Mouse (Mus musculus) limb, embryonic 14.5 days (tissue): ENCODE results near the gene B3galnt1. TPM values are rescaled to one million over a fixed set of nuclear protein-coding genes. Genes with fewer than 3 reads are reported as not detected.
"Not testable (repeated sequence)": the region's sequence is repeated elsewhere in the genome, so short reads cannot be mapped to it uniquely, and the experiment has no call there.

Source experiments
- ATAC-seq: fragments of 200-750 bp; cut with Nextera tagmentation; 2 replicates; pipeline ENCODE4 v1.8.0; 2017; ENCODE audit warnings: low read depth, moderate number of reproducible peaks, moderate TSS enrichment; ENCODE audit not compliant: low FRiP score
- DNase-seq: peaks from one replicate; pipeline ENCODE4 v3.0.0-alpha.2; 2015; ENCODE audit warnings: low spot score
- H3K27ac ChIP-seq: fragments of 300-500 bp; sonication (generic); replicated peaks from 2 replicates; pipeline ENCODE4 v1.5.1; 2014; ENCODE audit warnings: low read depth, mild to moderate bottlenecking, low read length, moderate library complexity, mixed read lengths
- H3K27me3 ChIP-seq: fragments of 300-500 bp; sonication (generic); 2 replicates; pipeline ENCODE4 v1.6.1; 2014; ENCODE audit warnings: low read length, mixed read lengths; ENCODE audit not compliant: control insufficient read depth, insufficient read depth
- H3K36me3 ChIP-seq: fragments of 300-500 bp; sonication (generic); 2 replicates; pipeline ENCODE4 v1.6.1; 2014; ENCODE audit warnings: mild to moderate bottlenecking, low read length, moderate library complexity, mixed read lengths; ENCODE audit not compliant: control insufficient read depth, insufficient read depth
- H3K4me1 ChIP-seq: fragments of 300-500 bp; sonication (generic); 2 replicates; pipeline ENCODE4 v1.6.1; 2014; ENCODE audit warnings: antibody characterized with exemption, low read length, mixed read lengths; ENCODE audit not compliant: control insufficient read depth, insufficient read depth
- H3K4me2 ChIP-seq: fragments of 300-500 bp; sonication (generic); replicated peaks from 2 replicates; pipeline ENCODE4 v1.6.1; 2014; ENCODE audit warnings: low read depth, mild to moderate bottlenecking, low read length, moderate library complexity; ENCODE audit not compliant: severe bottlenecking
- H3K4me3 ChIP-seq: fragments of 300-500 bp; sonication (generic); replicated peaks from 2 replicates; pipeline ENCODE4 v1.5.1; 2014; ENCODE audit warnings: low read length
- H3K9ac ChIP-seq: fragments of 300-500 bp; sonication (generic); 2 replicates; pipeline ENCODE4 v1.6.1; 2014; ENCODE audit warnings: mild to moderate bottlenecking, low read depth, low read length, moderate library complexity; ENCODE audit not compliant: severe bottlenecking
- H3K9me3 ChIP-seq: fragments of 300-500 bp; sonication (generic); 2 replicates; pipeline ENCODE4 v1.6.1; 2016; ENCODE audit warnings: low read length; ENCODE audit not compliant: control insufficient read depth
- POLR2A ChIP-seq: fragments of 200-500 bp; IDR thresholded peaks from 2 replicates; pipeline ENCODE4 v1.8.0; 2012; ENCODE audit warnings: inconsistent platforms, mild to moderate bottlenecking, moderate library complexity, borderline replicate concordance; ENCODE audit not compliant: insufficient read depth, insufficient read length; ENCODE audit errors: extremely low read depth
- WGBS: fragments of 180-500 bp; shearing (Covaris S2); extraction: QIAGEN DNeasy Blood & Tissue Kit; methylation state at CpG from one replicate; pipeline ENCODE4 v1.1.7; 2014; 5-methylcytosine and 5-hydroxymethylcytosine counted together
- polyA plus RNA-seq, 2 experiments: library from polyadenylated mRNA; depleted of rRNA in 1 of 2; stranded (reverse) in 1 of 2; unstranded in 1 of 2; fragments of >200 nt; fragmentation: Nextera tagmentation in 1 of 2; extraction: Ambion mirVana in 1 of 2; gene quantifications; 2 replicates each; pipeline versions ENCODE4 v1.2.1 to v1.2.3; 2012 to 2014

Gene B3galnt1
- polyA plus RNA-seq, 2 experiments: 22.3 to 53.7 TPM

DNA sequence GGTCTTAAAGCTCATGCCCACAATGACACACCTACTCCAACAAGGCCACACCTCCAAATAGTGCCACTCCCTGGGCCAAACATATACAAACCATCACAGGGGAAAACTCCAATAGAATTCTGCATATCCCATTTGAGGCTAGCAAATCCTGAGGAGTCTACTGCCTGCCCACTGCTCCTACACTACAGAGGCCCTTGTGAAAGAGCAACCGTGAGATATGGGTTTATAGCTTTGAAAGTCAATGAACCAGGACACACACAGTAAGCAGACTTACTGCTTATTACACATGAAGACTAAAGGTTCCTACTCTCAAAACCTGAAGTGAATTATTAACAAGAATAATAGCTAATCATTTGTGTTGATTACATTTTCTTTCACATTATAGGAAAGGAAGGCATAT, 15.0 kb downstream of the B3galnt1 start:
- no peak for DNase-seq
- Histone ChIP-seq H3K9me3 (no peaks in the 10 kb centered on the region), H3K27ac (no peak overlapping the region), H3K4me1 (peaks cover 7% of the 10 kb centered on the region; the same call in 1 of the 2 replicates), H3K36me3 (0 out of 2 replicates have a peak, but pooled peaks cover 5% of the 10 kb centered on the region), H3K27me3 (no peaks in the 10 kb centered on the region), H3K9ac (no peak overlapping the region), H3K4me2 (no peak overlapping the region), H3K4me3 (no peak overlapping the region)
- TF ChIP-seq POLR2A: no peak
- no peak for ATAC-seq
- 90% methylated on average over 1 of the region's 1 CpGs for WGBS

DNA sequence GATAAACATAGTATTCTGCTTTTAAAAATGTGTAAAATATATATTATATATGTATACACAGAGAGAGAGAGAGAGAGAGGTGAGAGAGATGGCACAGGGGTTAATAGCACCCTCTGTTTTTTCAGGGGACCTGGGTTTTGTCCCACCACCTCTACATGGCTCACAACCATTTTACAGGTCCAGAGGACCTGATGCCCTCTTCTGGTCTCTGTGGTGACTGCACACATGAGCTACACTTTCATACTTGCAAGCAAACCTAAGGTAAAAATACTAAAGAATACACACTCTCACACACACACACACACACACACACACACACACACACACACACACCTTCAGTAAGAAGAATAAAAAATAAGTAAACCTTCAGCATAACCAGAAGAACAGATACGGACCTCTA, 20.0 kb downstream of the B3galnt1 start:
- WGBS: 95% methylated on average over 1 of the region's 1 CpGs
- TF ChIP-seq POLR2A: no peak
- Histone ChIP-seq H3K27me3 (no peaks in the 10 kb centered on the region), H3K4me1 (no peaks in the 10 kb centered on the region), H3K4me3 (no peak overlapping the region), H3K27ac (no peak overlapping the region), H3K9me3 (no peaks in the 10 kb centered on the region), H3K36me3 (peaks cover 33% of the 10 kb centered on the region), H3K9ac (no peak overlapping the region), H3K4me2 (no peak overlapping the region)
- ATAC-seq (no peak), DNase-seq (no peak)

DNA sequence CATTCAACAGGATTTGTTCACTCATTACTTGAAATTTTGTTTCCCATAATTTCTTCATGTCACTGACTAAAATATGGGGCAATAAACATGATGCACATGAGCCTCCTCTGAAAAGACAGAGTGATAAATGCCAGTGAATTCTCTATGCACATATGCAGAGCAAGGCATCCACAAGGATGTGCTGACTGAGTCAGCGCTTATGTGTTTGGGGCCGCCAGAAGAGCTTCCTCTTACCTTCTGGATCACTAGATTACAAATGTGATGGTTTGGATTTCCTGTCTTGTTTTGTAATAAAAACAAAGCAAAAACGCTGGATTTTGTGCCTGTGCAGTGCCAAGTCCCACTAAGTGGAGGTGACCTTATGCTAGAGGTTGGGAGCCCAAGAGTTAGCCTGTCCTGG, 22.0 kb downstream of the B3galnt1 start:
- no peaks in the 10 kb centered on the region for H3K27me3 ChIP-seq
- H3K4me1 ChIP-seq: no peaks in the 10 kb centered on the region
- H3K36me3 ChIP-seq: peaks cover 40% of the 10 kb centered on the region
- no peak for TF ChIP-seq POLR2A
- 85% methylated on average over 3 of the region's 3 CpGs for WGBS
- no peak overlapping the region for H3K4me3 ChIP-seq
- H3K4me2 ChIP-seq: no peak overlapping the region
- no peak overlapping the region for H3K27ac ChIP-seq
- H3K9ac ChIP-seq: no peak overlapping the region
- no peaks in the 10 kb centered on the region for H3K9me3 ChIP-seq
- ATAC-seq: no peak
- DNase-seq: no peak

DNA sequence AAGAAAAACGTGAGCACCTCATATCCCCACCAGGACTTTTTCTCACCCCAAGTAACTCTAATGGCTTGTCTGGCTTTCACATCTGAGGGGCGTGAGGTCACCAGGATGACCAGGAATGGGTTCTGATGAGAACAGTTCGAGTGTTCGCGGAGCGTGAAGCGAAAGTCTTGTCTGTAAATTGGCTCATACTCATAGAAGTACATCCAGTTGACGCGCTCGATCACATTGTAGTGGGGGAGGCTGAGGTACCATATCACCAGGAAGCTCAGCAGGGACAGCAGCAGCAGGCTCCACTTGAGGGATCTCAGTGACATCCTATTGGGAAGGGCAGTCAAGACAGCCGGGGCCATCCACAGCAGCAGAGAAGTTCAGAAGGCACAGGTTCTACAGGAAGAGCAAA, 23.2 kb downstream of the B3galnt1 start:
- no peak for TF ChIP-seq POLR2A
- Histone ChIP-seq H3K9ac (no peak overlapping the region), H3K4me2 (no peak overlapping the region), H3K36me3 (peaks cover 40% of the 10 kb centered on the region), H3K9me3 (no peaks in the 10 kb centered on the region), H3K27me3 (no peaks in the 10 kb centered on the region), H3K27ac (no peak overlapping the region), H3K4me1 (no peaks in the 10 kb centered on the region), H3K4me3 (no peak overlapping the region)
- 96% methylated on average over 11 of the region's 11 CpGs for WGBS
- DNase-seq (no peak), ATAC-seq (no peak)

DNA sequence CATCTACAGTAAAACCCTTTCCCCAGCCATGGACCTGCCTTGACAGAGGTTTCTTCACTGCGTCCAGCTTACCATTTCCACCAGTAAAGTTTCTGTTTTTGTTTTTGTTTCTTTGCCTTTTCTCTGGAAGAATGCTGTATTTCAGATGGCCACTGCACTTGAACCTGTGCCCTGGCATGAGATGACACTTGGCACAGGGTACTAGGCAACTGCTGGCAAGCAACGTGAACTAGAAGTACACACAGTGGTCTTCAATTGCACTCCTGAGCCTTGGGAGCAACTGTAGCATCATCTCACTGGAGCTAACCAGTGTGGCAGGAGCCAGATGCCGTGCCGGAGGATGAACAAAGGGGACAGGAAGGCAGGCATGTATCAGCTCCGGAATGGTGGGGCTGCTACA, 26.2 kb downstream of the B3galnt1 start:
- ATAC-seq (no peak), DNase-seq (no peak)
- peaks cover 25% of the 10 kb centered on the region for H3K36me3 ChIP-seq
- no peaks in the 10 kb centered on the region for H3K27me3 ChIP-seq
- H3K9me3 ChIP-seq: no peaks in the 10 kb centered on the region
- H3K9ac ChIP-seq: no peak overlapping the region
- H3K27ac ChIP-seq: no peak overlapping the region
- no peak for TF ChIP-seq POLR2A
- no peak overlapping the region for H3K4me3 ChIP-seq
- H3K4me1 ChIP-seq: no peaks in the 10 kb centered on the region
- 90% methylated on average over 5 of the region's 5 CpGs for WGBS
- H3K4me2 ChIP-seq: no peak overlapping the region

DNA sequence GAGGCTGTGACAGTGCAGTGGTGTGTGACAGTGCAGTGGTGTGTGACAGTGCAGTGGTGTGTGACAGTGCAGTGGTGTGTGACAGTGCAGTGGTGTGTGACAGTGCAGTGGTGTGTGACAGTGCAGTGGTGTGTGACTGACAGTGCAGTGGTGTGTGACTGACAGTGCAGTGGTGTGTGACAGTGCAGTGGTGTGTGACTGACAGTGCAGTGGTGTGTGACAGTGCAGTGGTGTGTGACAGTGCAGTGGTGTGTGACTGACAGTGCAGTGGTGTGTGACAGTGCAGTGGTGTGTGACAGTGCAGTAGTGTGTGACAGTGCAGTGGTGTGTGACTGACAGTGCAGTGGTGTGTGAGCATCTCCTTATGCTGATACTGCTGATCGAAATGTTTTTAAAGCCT, 33.2 kb downstream of the B3galnt1 start:
- not testable (repeated sequence) for ATAC-seq
- WGBS: 94% methylated on average over 1 of the region's 1 CpGs

More for the DNA sequence above, 33.2 kb downstream of the B3galnt1 start:
- not testable (repeated sequence) for H3K4me2 ChIP-seq, H3K9me3 ChIP-seq, H3K36me3 ChIP-seq, H3K9ac ChIP-seq, H3K27ac ChIP-seq, H3K4me3 ChIP-seq, H3K27me3 ChIP-seq, DNase-seq, H3K4me1 ChIP-seq
